Mouse (Mus musculus): Measurements from ENCODE around the gene Gm29609.
A peak's percentile ranks its signal among the peaks of the same experiment; 100 is the strongest.

Gm29609 gene

DNA sequence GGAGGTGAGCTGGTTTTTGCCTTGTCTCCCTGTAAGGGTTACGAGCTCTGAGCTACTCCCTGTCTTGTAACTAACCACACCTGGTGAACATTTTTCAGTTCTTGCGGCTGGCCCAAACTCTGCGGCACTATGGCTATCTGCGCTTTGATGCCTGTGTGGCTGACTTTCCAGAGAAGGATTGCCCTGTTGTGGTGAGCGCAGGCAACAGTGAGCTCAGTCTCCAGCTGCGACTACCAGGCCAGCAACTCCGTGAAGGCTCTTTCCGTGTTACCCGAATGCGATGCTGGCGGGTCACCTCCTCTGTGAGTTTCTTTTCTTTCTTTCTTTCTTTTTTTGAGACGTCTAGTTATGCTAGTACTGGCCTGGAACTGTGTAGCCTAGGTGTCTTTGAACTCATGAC lies 17.4 kb upstream of the Gm29609 start:
- DNase-seq, result no peak

DNA sequence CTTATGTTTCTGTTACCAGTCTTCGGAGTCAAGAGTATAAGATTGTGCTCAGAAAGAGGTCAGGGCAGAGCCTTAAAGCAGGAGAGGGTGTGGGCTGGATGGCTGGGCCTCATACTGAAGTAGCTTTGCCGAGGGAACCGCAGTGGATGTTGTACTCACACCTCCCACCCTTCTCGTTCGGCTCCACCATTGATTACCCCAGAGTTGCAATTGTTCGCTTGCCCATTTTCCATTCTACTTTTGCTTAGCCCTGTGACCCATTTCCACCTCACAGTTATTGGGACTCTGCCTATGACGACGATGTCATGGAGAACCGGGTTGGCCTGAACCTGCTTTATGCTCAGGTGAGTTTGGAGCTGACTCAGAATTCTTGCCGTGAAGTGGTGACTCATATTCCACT lies 16.5 kb upstream of the Gm29609 start:
- DNase-seq, result no peak

- no peak for DNase-seq
Observed at GRCm38 (mm10) chr5:31195671-31196070, 16.0 kb upstream of the Gm29609 start.

DNA sequence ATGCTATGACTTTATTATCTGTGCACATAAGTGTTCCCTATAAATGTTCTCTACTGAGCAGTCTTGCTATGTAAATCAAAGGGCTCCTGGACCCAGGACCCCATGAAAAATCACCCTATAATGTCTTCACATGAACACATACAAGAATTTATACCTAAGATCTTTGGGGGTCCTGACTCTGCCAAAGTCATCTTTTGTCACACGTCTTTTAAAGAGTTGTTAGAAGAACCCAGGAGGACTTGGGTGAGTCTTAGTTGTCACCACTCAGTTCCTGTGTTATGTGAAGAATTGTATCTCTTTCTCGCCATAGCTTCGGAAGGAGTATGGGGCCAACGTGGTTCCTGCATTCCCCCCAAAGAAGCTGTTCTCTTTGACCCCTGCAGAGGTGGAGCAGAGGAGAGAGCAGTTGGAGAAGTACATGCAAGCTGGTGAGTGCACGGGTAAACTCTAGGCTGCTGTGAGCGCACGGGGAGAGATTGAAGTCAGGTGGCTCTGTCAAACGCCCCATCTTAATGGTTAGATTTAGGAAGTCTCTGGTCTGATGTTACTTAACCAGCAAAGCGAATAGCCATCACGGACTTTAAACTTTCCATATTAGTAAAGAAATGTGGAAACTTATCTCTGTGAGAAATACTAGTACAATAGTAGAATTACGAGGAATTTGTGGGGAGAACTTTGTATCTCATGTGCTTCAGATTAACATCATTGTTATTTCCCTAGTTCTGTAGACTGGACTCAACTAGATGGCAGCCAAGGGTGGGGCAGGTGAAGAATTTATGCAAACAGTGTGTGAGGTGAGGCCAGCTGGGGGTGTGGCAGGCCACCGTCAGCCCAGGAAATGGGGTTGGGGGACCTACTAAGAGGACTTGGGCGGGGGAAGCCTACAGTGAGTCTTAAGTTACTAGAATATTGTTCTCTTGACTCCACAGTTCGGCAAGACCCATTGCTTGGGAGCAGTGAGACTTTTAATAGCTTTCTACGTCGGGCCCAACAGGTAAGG lies 15.1 kb upstream of the Gm29609 start:
- DNase-seq, result no peak

- no peak for DNase-seq
Observed at GRCm38 (mm10) chr5:31193631-31194281, 14.0 kb upstream of the Gm29609 start.

GRCm38 (mm10) chr5:31192939-31193630 lies 13.4 kb upstream of the Gm29609 start, which contains the start of the genes Snx17 and Eif2b4:
TSS of gene Snx17 (plus strand) at chr5:31193227.
TSS of gene Eif2b4 (minus strand) at chr5:31193430.
- DNase-seq, result peak; percentile 99

GRCm38 (mm10) chr5:31192045-31192938 lies 12.6 kb upstream of the Gm29609 start:
- DNase-seq, result no peak

DNA sequence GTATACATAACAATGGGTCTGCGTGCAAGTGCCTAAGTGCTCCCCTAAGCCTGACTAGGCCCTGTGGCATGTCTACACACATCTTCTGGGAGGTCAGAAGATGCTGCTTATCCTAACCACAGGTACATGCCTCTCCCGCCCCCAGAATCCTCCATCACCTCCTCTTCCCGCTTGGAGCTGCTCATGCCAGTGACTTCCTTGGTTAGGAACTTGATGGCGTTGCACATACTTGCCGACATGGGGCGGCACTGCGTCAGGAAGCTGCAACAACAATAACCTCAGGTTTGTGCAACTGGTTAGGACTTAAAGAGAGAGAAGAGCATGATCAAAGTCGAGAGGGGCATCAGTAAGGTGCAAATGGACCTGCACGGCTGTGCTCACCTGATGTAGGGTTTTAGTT lies 10.5 kb upstream of the Gm29609 start:
- no peak for DNase-seq

- DNase-seq, result no peak
Observed at GRCm38 (mm10) chr5:31188223-31188840, 8.6 kb upstream of the Gm29609 start.

GRCm38 (mm10) chr5:31183678-31184077 lies 4.0 kb upstream of the Gm29609 start:
- DNase-seq, result no peak

DNA sequence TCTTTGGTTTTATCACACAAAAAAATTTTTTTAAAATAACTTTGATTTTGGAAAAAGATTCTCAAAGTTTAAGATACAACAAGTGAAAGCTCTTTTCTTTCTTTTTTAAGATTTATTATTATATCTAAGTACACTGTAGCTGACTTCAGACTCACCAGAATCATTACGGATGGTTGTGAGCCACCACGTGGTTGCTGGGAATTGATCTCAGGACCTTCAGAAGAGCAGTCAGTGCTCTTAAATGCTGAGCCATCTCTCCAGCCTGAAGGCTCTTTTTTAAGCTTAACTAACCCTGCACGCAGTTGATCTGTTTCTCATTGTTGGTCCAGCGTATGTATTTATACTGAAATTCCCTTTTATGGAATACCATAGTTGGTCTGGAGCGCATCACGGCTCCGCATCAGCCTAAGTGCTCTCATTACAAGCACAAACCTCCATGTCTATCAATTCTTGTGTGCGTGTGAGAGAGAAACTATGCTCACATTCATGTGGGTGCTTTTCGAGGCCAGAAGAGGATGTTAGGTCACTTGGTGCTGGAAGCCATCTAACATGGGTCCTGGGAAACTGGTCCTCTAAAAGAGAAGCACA lies 1.6 kb upstream of the Gm29609 start:
- DNase-seq, result no peak

GRCm38 (mm10) chr5:31179301-31179765 lies 378 bp downstream of the Gm29609 start:
- DNase-seq, result no peak

DNA sequence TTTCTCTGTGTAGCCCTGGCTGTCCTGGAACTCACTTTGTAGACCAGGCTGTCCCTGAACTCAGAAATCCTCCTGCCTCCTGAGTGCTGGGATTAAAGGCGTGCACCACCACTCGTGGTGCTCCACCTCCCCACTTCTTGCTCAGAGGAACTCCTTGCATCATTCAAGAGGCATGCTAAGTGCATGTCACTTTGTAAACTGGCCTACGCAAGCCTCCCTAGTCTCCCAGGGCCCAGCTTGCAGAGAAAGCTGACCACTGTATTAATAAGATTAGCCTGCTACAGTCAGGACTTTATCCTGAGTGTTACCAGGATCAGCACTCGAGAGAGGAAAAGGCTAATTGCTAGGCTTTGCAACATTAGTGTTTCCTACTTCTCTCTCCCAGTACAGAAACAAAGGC lies 11.1 kb downstream of the Gm29609 start:
- DNase-seq, result no peak

GRCm38 (mm10) chr5:31164878-31165277 lies 14.8 kb downstream of the Gm29609 start:
- no peak for DNase-seq

DNA sequence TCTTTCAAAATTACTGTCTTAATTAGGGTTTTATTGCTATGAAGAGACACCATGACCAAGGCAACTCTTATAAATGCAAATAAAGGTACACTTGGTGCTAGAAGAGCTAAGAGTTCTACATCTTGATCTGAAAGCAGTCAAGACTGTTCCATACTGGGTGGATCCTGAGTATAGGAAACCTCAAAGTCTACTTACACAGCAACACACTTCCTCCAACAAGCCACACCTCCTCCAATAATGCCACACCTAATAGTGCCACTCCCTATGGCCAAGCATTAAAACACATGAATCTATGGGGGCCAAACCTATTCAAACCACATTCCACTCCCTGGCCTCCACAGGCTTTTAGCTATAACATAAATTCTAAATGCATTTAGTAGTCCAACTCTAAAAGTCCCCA lies 17.2 kb downstream of the Gm29609 start:
- no peak for DNase-seq

GRCm38 (mm10) chr5:31154152-31154553 lies 25.6 kb downstream of the Gm29609 start, which contains the start of gene Mpv17:
TSS of gene Mpv17 (minus strand) at chr5:31154251.
- peak; percentile 77 for DNase-seq

DNA sequence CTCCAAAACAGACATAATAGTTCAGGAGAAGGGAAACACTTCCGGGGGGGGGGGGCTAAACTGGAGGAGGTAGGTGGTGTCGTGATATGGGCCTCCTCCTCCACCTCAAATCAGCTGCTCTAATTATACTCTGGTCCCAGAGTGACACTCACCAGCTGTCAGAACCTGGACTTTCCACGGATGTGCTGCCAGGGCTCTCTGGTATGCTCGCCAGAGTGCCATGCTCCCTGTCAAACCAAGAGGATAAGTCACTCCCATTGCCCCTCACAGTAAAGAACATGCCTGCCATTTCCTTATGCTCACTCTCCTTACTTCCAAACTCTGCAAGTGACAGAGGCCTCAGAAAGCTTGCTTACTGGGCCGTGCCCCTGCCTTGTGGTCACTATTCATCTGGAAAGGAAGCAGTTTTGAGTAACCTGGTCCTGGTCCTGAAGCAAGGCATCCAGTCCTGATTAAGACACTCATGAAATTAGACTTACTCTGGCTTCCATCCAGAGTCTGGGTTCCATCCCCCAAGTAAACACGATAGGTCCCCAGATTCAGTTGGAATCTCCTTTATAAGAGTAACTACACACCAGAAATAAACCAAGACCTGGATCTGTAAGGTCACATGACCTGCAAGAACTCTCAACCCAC lies 26.1 kb downstream of the Gm29609 start:
- no peak for DNase-seq

- DNase-seq, result no peak
Observed at GRCm38 (mm10) chr5:31151746-31152145, 28.0 kb downstream of the Gm29609 start.

DNA sequence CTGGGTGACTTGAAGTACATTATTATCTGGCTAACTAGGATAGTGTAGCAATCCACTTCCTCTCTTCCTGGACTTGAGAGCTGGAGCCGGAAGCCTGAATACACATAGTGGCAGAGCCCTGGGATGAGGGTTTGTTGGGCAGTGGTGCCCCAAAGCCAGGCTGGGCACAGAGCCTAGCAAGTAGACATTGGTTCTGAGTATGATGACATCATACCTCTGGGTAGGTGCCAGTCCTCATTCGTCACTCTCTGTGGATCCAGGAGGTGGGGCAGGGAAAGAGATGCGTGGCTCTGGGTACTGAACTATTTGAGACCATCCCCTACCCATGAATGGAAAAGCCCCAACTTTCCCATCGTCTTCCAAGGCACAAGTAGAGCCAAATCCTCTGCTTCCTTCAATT lies 29.9 kb downstream of the Gm29609 start:
- no peak for DNase-seq

GRCm38 (mm10) chr5:31138968-31139425 lies 40.7 kb downstream of the Gm29609 start:
- no peak for DNase-seq
